Mouse (Mus musculus): Measurements from ENCODE around the gene Kif3a. TPM values are rescaled to one million over a fixed set of nuclear protein-coding genes. Genes with fewer than 3 reads are reported as not detected.

Gene Kif3a
- polyA plus RNA-seq, 2 experiments: 38.3 to 63.7 TPM

DNA sequence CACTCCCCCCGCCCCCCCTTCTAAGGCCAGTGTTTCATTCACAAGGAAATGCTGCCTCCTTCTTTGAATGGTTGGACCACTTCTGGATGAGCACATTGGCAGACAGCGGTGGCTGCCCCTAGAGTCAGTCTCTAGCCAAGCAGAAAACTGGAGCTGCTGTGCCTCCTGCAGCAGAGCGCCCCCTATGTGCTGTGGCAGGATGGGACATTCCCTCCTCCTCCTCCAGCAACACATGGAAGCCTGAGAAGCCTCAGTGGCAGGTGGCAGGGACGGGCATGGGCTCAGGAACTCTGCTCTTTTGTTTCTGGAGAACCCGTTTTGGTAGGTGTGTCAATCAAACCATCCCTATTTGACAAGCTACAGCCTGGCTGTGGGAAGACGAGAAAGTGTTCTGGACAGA, 42.3 kb upstream of the Kif3a start:
- no peak for DNase-seq (ENCODE audit: low spot score)
- H3K4me3 ChIP-seq (replicated peaks; ENCODE audit: low read length): no peak overlapping the region

DNA sequence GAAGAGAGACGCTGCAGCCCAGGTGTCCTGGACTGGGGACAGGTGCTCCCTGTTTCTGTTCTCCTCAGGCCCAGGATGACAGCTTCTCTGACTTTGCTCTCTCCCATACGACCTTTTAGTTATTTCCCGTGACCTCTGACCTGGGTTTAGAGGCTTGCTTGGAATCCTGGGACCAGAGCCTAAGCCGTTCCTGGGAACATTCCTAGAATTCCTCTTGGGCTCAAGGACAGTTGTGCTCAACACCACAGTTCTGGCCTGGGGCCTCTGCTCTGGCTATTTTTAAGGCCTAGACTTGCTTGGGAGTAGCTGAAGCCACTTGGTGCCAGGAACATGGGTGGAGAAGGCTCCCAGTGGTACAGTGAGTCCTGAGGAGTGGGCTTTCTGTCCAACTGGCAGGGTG, 41.7 kb upstream of the Kif3a start:
- Histone ChIP-seq H3K9ac (ENCODE audit: low read depth, low read length, severe bottlenecking) (no peak overlapping the region), H3K27ac (replicated peaks; ENCODE audit: low read depth, low read length) (no peak overlapping the region), H3K4me2 (replicated peaks; ENCODE audit: low read depth, low read length, severe bottlenecking) (no peak overlapping the region), H3K4me1 (ENCODE audit: control insufficient read depth, insufficient read depth, low read length) (peaks cover 62% of the 10 kb centered on the region), H3K4me3 (replicated peaks; ENCODE audit: low read length) (no peak overlapping the region), H3K36me3 (ENCODE audit: control insufficient read depth, insufficient read depth, low read length) (0 out of 2 replicates have a peak, but pooled peaks cover 4% of the 10 kb centered on the region), H3K9me3 (ENCODE audit: control insufficient read depth, low read length) (no peaks in the 10 kb centered on the region), H3K27me3 (ENCODE audit: control insufficient read depth, insufficient read depth, low read length) (no peaks in the 10 kb centered on the region)
- ATAC-seq (ENCODE audit: low FRiP score, low read depth): no peak
- no peak for TF ChIP-seq POLR2A (IDR thresholded peaks at IDR 0.05; ENCODE audit: borderline replicate concordance, extremely low read depth, insufficient read depth, insufficient read length)
- 52% methylated on average over 4 of the region's 4 CpGs for WGBS
- no peak for DNase-seq (ENCODE audit: low spot score)

More for the DNA sequence above, 42.3 kb upstream of the Kif3a start:
- Histone ChIP-seq H3K9me3 (ENCODE audit: control insufficient read depth, low read length) (no peaks in the 10 kb centered on the region), H3K27ac (replicated peaks; ENCODE audit: low read depth, low read length) (no peak overlapping the region), H3K4me2 (replicated peaks; ENCODE audit: low read depth, low read length, severe bottlenecking) (no peak overlapping the region), H3K4me1 (ENCODE audit: control insufficient read depth, insufficient read depth, low read length) (peaks cover 66% of the 10 kb centered on the region), H3K27me3 (ENCODE audit: control insufficient read depth, insufficient read depth, low read length) (no peaks in the 10 kb centered on the region), H3K36me3 (ENCODE audit: control insufficient read depth, insufficient read depth, low read length) (0 out of 2 replicates have a peak, but pooled peaks cover under 1% of the 10 kb centered on the region), H3K9ac (ENCODE audit: low read depth, low read length, severe bottlenecking) (no peak overlapping the region)
- 86% methylated on average over 6 of the region's 6 CpGs for WGBS
- ATAC-seq (ENCODE audit: low FRiP score, low read depth): no peak
- no peak for TF ChIP-seq POLR2A (IDR thresholded peaks at IDR 0.05; ENCODE audit: borderline replicate concordance, extremely low read depth, insufficient read depth, insufficient read length)

DNA sequence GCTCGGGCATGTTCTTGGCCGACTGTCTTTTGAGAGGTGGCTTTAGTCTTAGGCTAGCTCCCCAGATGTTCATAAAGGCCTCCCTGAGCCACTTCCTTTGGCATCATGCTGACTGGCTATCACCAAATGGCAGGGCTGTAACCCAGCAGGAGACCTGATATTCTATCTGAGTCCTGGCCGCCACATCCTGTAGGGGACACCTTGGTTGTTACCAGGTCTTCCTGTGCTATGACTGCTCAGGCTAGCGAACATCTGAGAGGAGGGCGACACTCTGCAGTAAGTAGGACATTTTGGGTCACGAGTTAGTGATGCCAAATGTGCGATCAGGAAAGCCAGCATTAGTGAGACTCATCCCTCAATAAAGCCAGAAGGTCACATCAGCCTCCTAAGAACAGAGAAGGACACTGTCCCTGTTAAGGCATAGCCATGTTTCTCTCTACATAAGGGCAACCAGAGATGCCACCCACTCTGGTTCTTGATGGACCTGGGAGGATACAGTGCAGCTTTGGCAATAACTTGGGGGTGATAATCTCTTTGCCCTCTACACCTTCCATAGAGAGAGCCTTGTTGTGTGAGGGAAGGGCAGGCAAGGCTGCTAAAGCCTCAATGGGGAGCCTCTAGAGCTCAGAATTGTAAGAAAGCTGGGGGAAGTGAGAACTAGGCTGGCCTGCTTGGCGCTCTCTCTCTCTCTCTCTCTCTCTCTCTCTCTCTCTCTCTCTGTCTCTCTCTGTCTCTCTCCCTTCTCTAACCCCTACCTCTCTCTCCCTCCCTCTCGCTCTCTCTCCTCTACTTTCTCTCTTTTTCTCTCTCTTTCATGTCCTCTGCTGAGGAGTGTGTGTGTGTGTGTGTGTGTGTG, 38.6 kb upstream of the Kif3a start:
- peaks cover 11% of the 10 kb centered on the region for H3K36me3 ChIP-seq (ENCODE audit: control insufficient read depth, insufficient read depth, low read length)
- no peaks in the 10 kb centered on the region for H3K27me3 ChIP-seq (ENCODE audit: control insufficient read depth, insufficient read depth, low read length)
- TF ChIP-seq POLR2A (IDR thresholded peaks at IDR 0.05; ENCODE audit: borderline replicate concordance, extremely low read depth, insufficient read depth, insufficient read length): no peak
- no peak overlapping the region for H3K4me2 ChIP-seq (replicated peaks; ENCODE audit: low read depth, low read length, severe bottlenecking)
- H3K9ac ChIP-seq (ENCODE audit: low read depth, low read length, severe bottlenecking): 0 out of 2 replicates have a peak overlapping the region, but pooled peaks have one; percentile 7
- H3K27ac ChIP-seq (replicated peaks; ENCODE audit: low read depth, low read length): no peak overlapping the region
- no peak for DNase-seq (ENCODE audit: low spot score)
- no peak for ATAC-seq (ENCODE audit: low FRiP score, low read depth)
- H3K4me1 ChIP-seq (ENCODE audit: control insufficient read depth, insufficient read depth, low read length): peaks cover 35% of the 10 kb centered on the region
- no peaks in the 10 kb centered on the region for H3K9me3 ChIP-seq (ENCODE audit: control insufficient read depth, low read length)
- H3K4me3 ChIP-seq (replicated peaks; ENCODE audit: low read length): no peak overlapping the region
- 55% methylated on average over 9 of the region's 9 CpGs for whole genome bisulfite sequencing

GRCm38 (mm10) chr11:53529253-53529557, 38.0 kb upstream of the Kif3a start:
- Histone ChIP-seq H3K9me3 (ENCODE audit: control insufficient read depth, low read length) (no peaks in the 10 kb centered on the region), H3K36me3 (ENCODE audit: control insufficient read depth, insufficient read depth, low read length) (peaks cover 17% of the 10 kb centered on the region), H3K27me3 (ENCODE audit: control insufficient read depth, insufficient read depth, low read length) (no peaks in the 10 kb centered on the region), H3K9ac (ENCODE audit: low read depth, low read length, severe bottlenecking) (0 out of 2 replicates have a peak overlapping the region, but pooled peaks have one; percentile 7), H3K4me3 (replicated peaks; ENCODE audit: low read length) (no peak overlapping the region), H3K4me1 (ENCODE audit: control insufficient read depth, insufficient read depth, low read length) (peaks cover 29% of the 10 kb centered on the region), H3K4me2 (replicated peaks; ENCODE audit: low read depth, low read length, severe bottlenecking) (no peak overlapping the region), H3K27ac (replicated peaks; ENCODE audit: low read depth, low read length) (no peak overlapping the region)
- no peak for TF ChIP-seq POLR2A (IDR thresholded peaks at IDR 0.05; ENCODE audit: borderline replicate concordance, extremely low read depth, insufficient read depth, insufficient read length)
- ATAC-seq (ENCODE audit: low FRiP score, low read depth) (0 out of 2 replicates have a peak, but pooled peaks have one; percentile 39), DNase-seq (ENCODE audit: low spot score) (peak; percentile 42)
- WGBS: 53% methylated on average over 6 of the region's 6 CpGs

GRCm38 (mm10) chr11:53530001-53530400, 37.2 kb upstream of the Kif3a start:
- no peak overlapping the region for H3K27ac ChIP-seq (replicated peaks; ENCODE audit: low read depth, low read length)
- no peak for DNase-seq (ENCODE audit: low spot score)
- H3K36me3 ChIP-seq (ENCODE audit: control insufficient read depth, insufficient read depth, low read length): peaks cover 25% of the 10 kb centered on the region
- no peak for ATAC-seq (ENCODE audit: low FRiP score, low read depth)
- TF ChIP-seq POLR2A (IDR thresholded peaks at IDR 0.05; ENCODE audit: borderline replicate concordance, extremely low read depth, insufficient read depth, insufficient read length): no peak
- H3K27me3 ChIP-seq (ENCODE audit: control insufficient read depth, insufficient read depth, low read length): no peaks in the 10 kb centered on the region
- H3K4me1 ChIP-seq (ENCODE audit: control insufficient read depth, insufficient read depth, low read length): peaks cover 21% of the 10 kb centered on the region
- 82% methylated on average over 9 of the region's 9 CpGs for WGBS
- H3K9me3 ChIP-seq (ENCODE audit: control insufficient read depth, low read length): no peaks in the 10 kb centered on the region
- H3K9ac ChIP-seq (ENCODE audit: low read depth, low read length, severe bottlenecking): no peak overlapping the region
- no peak overlapping the region for H3K4me3 ChIP-seq (replicated peaks; ENCODE audit: low read length)
- H3K4me2 ChIP-seq (replicated peaks; ENCODE audit: low read depth, low read length, severe bottlenecking): no peak overlapping the region
